Mouse (Mus musculus) liver, postnatal 0 days (tissue): ENCODE data around the gene Olfr1289. TPM values are rescaled to one million over a fixed set of nuclear protein-coding genes. Genes with fewer than 3 reads are reported as not detected.

ENCODE experiments used
- ATAC-seq: fragments of 200-750 bp; cut with Nextera tagmentation; 2 replicates; pipeline ENCODE4 v1.8.0; 2017; ENCODE audit warnings: mild to moderate bottlenecking, moderate library complexity
- DNase-seq: peaks from one replicate; pipeline ENCODE4 v3.0.0-alpha.2; 2016
- H3K27ac ChIP-seq: fragments of 300-500 bp; sonication (generic); 2 replicates; pipeline ENCODE4 v1.5.1; 2014; ENCODE audit warnings: antibody characterized with exemption, moderate library complexity, mild to moderate bottlenecking, low read depth
- H3K27me3 ChIP-seq: fragments of 300-500 bp; sonication (generic); 2 replicates; pipeline ENCODE4 v1.6.1; 2014; ENCODE audit warnings: low read length, control low read depth, mixed read lengths; ENCODE audit not compliant: insufficient read depth
- H3K36me3 ChIP-seq: fragments of 300-500 bp; sonication (generic); replicated peaks from 2 replicates; pipeline ENCODE4 v1.6.1; 2014; ENCODE audit warnings: mild to moderate bottlenecking, control low read depth, low read length, moderate library complexity, mixed read lengths; ENCODE audit not compliant: insufficient read depth
- H3K4me1 ChIP-seq: fragments of 300-500 bp; sonication (generic); 2 replicates; pipeline ENCODE4 v1.6.1; 2014; ENCODE audit warnings: antibody characterized with exemption, mild to moderate bottlenecking, control low read depth; ENCODE audit not compliant: insufficient read depth
- H3K4me2 ChIP-seq: fragments of 300-500 bp; sonication (generic); 2 replicates; pipeline ENCODE4 v1.6.1; 2014; ENCODE audit warnings: low read depth, mild to moderate bottlenecking, low read length, moderate library complexity, mixed read lengths
- H3K4me3 ChIP-seq: fragments of 300-500 bp; sonication (generic); 2 replicates; pipeline ENCODE4 v1.5.1; 2014; ENCODE audit warnings: low read depth, low read length
- H3K9ac ChIP-seq: fragments of 300-500 bp; sonication (generic); replicated peaks from 2 replicates; pipeline ENCODE4 v1.6.1; 2014; ENCODE audit warnings: mild to moderate bottlenecking, moderate library complexity
- H3K9me3 ChIP-seq: fragments of 300-500 bp; sonication (generic); 2 replicates; pipeline ENCODE4 v1.6.1; 2016; ENCODE audit warnings: mild to moderate bottlenecking, control low read depth, low read length, mixed read lengths
- CTCF ChIP-seq: sonication (generic); IDR thresholded peaks from 2 replicates; pipeline ENCODE4 v1.5.1; 2016; ENCODE audit warnings: antibody characterized with exemption, low read depth
- EP300 ChIP-seq: IDR thresholded peaks from 2 replicates; pipeline ENCODE4 v1.6.1; 2016; ENCODE audit warnings: antibody characterized with exemption, low read depth, mild to moderate bottlenecking
- WGBS: fragments of 180-500 bp; shearing (Covaris S2); extraction: QIAGEN DNeasy Blood & Tissue Kit; methylation state at CpG from one replicate; pipeline ENCODE4 v1.1.7; 2014; ENCODE audit not compliant: insufficient replicate concordance; 5-methylcytosine and 5-hydroxymethylcytosine counted together
- polyA plus RNA-seq: library from polyadenylated mRNA; unstranded; fragments of >200 nt; fragmentation: Nextera tagmentation; extraction: Ambion mirVana; gene quantifications from 2 replicates; pipeline ENCODE4 v1.2.1, GENCODE M21; 2015

Olfr1289 gene
- polyA plus RNA-seq, 1 experiment from 2014 or later = not detected

DNA sequence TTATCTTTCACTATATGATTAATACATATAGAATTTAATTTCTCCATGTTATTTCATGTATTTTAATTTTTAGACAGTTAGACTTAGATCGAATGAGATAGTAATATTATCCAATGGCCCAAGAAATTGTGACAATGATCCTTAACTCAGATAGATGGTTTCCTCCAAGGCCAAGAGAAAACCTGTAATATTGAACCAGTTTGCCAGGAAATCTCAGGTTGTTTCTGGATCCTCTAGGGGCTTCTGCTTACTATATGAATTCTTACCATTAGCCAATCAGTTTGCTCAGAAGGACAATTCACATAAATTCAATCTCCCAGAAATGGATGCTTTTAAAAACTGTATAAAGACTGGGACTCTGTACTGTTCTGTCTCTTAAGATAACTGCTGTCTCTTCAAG, 44.3 kb downstream of the Olfr1289 start, which contains the start of gene Olfr1293-ps:
Gene Olfr1293-ps, plus strand, starts transcription at position 301 of the 400 bp plus-strand sequence.
- H3K4me3 ChIP-seq = no peak within 1 kb of the TSS
- H3K27ac ChIP-seq = no peak within 1 kb of the TSS
- H3K36me3 ChIP-seq = no peaks in the 10 kb centered on the region
- no peaks in the 10 kb centered on the region for H3K27me3 ChIP-seq
- ATAC-seq (no peak), DNase-seq (no peak)
- TF ChIP-seq CTCF = no peak
- TF ChIP-seq EP300 = no peak
- H3K9me3 ChIP-seq = no peaks in the 10 kb centered on the region
- H3K9ac ChIP-seq = no peak within 1 kb of the TSS
- H3K4me2 ChIP-seq = no peak within 1 kb of the TSS
- H3K4me1 ChIP-seq = no peaks in the 10 kb centered on the region
- WGBS = 67% methylated on average over 1 of the region's 1 CpGs

Other genes with a start within 250 kb of the Olfr1289 start
- gene Olfr1275, start 245.5 kb upstream of the Olfr1289 start, polyA plus RNA-seq = not detected in 2 replicates
- gene Olfr1276, start 226.3 kb upstream of the Olfr1289 start, polyA plus RNA-seq = not detected in 2 replicates
- gene Olfr1277, start 206.7 kb upstream of the Olfr1289 start, polyA plus RNA-seq = not detected in 2 replicates
- gene Olfr1278, start 190.7 kb upstream of the Olfr1289 start, polyA plus RNA-seq = not detected in 2 replicates
- gene Olfr1279, start 180.2 kb upstream of the Olfr1289 start, polyA plus RNA-seq = not detected in 2 replicates
- gene Olfr1280, start 166.8 kb upstream of the Olfr1289 start, polyA plus RNA-seq = not detected in 2 replicates
- not detected in 2 replicates for gene Olfr1281, start 154.3 kb upstream of the Olfr1289 start, polyA plus RNA-seq
- gene Olfr1282, start 144.7 kb upstream of the Olfr1289 start, polyA plus RNA-seq = not detected in 2 replicates
- gene Olfr1283, start 114.0 kb upstream of the Olfr1289 start, polyA plus RNA-seq = not detected in 2 replicates
- gene Olfr1284, start 105.3 kb upstream of the Olfr1289 start, polyA plus RNA-seq = not detected in 2 replicates
- not detected in 2 replicates for gene Olfr1286, start 57.7 kb upstream of the Olfr1289 start, polyA plus RNA-seq
- not detected in 2 replicates for gene Olfr1287, start 31.7 kb upstream of the Olfr1289 start, polyA plus RNA-seq
- gene Olfr1288, start 6.7 kb upstream of the Olfr1289 start, polyA plus RNA-seq = not detected in 2 replicates
- not detected in 2 replicates for gene Olfr1290, start 13.0 kb downstream of the Olfr1289 start, polyA plus RNA-seq
- not detected in 2 replicates for gene Olfr1291-ps1, start 16.4 kb downstream of the Olfr1289 start, polyA plus RNA-seq
- not detected in 2 replicates for gene Olfr1293-ps, start 44.4 kb downstream of the Olfr1289 start, polyA plus RNA-seq
- not detected in 2 replicates for gene Olfr1294, start 59.5 kb downstream of the Olfr1289 start, polyA plus RNA-seq
- not detected in 2 replicates for gene Olfr1295, start 88.9 kb downstream of the Olfr1289 start, polyA plus RNA-seq
- not detected in 2 replicates for gene Olfr1297, start 145.7 kb downstream of the Olfr1289 start, polyA plus RNA-seq
- not detected in 2 replicates for gene Olfr1298, start 168.4 kb downstream of the Olfr1289 start, polyA plus RNA-seq
- gene Olfr1299, start 180.6 kb downstream of the Olfr1289 start, polyA plus RNA-seq = not detected in 2 replicates